Mouse (Mus musculus) ovary, postnatal 36 days (tissue): ENCODE results near the gene Olfr1106.

Source experiments
- DNase-seq: peaks from one replicate; pipeline ENCODE4 v3.0.0; 2022; ENCODE audit warnings: low spot score, mixed read lengths

Olfr1106 gene

DNA sequence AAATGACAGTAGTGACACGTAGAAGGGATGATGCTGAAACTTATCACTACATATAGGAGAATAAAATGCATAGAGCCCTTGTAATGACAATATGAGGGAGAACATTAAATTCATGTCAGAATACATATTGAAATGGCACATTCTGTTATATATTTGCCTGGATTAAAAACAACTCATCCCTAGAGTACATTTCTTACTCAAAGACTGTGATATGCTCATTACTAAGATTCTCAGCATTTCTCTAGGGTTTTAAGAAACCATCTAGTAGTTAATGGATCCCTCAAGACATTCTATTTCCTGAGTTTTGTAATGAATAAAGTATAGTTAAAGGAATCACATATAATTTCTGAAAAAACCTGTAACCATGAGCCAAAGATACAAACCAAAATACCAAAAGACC is at the start of gene Olfr1106:
TSS of gene Olfr1106 (minus strand) at position 101 of the 400 bp plus-strand sequence.
- DNase-seq = no peak

DNA sequence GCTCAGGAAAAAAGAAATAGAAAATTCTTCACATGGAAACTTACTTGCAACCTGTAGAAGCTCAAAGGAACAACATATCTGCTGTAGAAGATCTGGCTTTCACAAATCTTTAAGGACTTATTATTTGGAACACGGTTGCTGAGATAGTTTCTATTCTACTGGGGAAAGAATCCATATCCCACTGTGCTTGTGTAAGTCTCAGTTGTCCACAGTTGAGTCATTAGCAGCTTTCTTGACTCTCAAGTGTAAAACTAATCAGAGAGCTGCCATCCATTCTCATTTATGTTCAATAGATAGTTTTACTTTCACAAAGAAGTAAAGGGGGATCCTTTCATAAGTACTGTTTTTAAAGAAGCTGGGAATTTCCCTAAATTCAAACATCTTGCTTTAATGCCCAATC is 43.8 kb upstream of the Olfr1106 start, which contains the start of gene Olfr1109:
TSS of gene Olfr1109 (minus strand) at position 101 of the 400 bp plus-strand sequence.
- DNase-seq = no peak

DNA sequence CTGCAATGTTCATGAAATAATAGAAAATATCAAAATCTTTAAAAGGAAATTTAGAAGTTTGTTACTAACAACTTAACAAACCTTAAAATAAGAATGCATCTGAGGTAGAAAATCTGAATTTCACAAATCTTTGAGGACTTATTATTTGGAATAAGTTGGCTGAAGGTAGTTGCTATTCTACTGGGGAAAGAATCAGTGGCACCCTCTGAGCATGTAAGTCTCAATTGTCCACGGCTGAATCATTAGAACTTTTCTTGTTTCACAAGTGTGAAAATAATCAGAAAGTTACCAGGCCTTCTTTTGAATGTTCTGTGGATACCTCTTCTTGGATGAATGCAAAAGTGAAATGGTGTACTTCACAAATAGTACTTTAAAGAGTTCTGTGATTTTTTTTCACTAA is 23.6 kb upstream of the Olfr1106 start, which contains the start of gene Olfr1107:
TSS of gene Olfr1107 (minus strand) at position 101 of the 400 bp plus-strand sequence.
- DNase-seq = no peak

DNA sequence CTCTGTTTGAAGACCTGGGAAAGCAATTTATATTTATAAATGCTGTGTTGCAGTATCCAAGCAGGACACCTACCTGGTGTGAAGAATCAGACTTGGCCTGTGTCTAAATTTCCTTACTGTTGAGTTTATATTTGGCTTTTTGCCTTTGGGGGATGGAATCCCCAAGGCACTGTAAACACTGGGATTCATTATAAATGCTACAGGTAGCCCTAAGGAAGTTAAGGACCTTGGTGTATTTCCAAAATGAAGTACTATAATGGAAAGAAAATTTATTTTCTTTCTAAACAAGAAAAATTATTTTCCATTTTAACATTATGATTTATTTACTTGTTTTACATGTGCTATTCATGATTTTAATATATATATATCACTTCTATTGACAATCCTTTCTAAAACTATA is 15.6 kb downstream of the Olfr1106 start, which contains the start of gene Olfr1105:
TSS of gene Olfr1105 (minus strand) at position 101 of the 400 bp plus-strand sequence.
- no peak for DNase-seq

DNA sequence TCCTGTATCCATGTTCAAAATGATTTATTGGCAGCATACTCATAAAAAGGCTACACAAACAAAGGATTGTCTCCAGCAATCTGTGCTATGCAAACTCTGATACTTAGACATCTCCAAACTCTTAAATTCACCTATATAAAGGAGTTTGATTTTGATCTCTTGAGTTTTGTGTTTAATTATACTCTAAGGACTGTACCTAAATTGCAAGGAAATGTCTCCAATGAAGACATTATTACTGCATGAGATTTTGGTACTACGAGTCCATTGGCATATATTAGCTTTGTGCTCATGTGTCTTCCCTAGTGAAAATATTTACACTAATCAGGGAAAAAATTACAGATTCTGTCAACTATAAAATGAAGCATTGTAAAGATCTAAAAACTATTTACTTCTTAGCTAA is 25.1 kb downstream of the Olfr1106 start, which contains the start of gene Olfr1104:
TSS of gene Olfr1104 (minus strand) at position 101 of the 400 bp plus-strand sequence.
- no peak for DNase-seq

DNA sequence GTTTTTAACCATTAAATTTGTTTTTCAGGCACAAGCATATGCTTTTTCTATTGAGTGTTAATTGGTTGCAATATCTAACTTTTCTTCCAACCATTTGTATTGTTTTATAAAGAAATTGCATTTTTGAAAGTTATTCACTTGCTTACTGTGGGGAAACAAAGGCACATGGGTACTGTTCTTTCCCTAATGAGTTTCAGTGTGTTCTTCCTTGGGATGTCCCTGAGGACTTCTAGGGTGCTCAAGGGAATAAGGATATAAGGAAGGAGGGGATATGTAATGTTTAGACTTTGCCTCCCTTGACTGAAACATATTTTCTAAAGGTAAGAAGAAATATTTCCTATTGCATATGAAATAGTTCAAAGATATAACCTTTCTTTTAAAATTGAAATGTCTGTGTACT is 54.0 kb downstream of the Olfr1106 start, which contains the start of gene Olfr1102:
TSS of gene Olfr1102 (plus strand) at position 301 of the 400 bp plus-strand sequence.
- no peak for DNase-seq
